Mouse (Mus musculus) cortical plate, adult 2 months (tissue): ENCODE data around the gene Polr1d.

ENCODE experiments used
- CTCF ChIP-seq: fragments of 200-500 bp; IDR thresholded peaks from 2 replicates; pipeline ENCODE4 v1.5.1; 2011; ENCODE audit warnings: mild to moderate bottlenecking, control low read depth, low read length; ENCODE audit not compliant: insufficient read depth; ENCODE audit errors: extremely low read depth
- POLR2A ChIP-seq: fragments of 200-500 bp; IDR thresholded peaks from 2 replicates; pipeline ENCODE4 v1.6.1; 2011; ENCODE audit warnings: mild to moderate bottlenecking, low read length, control low read depth; ENCODE audit not compliant: insufficient read depth; ENCODE audit errors: extremely low read depth

DNA sequence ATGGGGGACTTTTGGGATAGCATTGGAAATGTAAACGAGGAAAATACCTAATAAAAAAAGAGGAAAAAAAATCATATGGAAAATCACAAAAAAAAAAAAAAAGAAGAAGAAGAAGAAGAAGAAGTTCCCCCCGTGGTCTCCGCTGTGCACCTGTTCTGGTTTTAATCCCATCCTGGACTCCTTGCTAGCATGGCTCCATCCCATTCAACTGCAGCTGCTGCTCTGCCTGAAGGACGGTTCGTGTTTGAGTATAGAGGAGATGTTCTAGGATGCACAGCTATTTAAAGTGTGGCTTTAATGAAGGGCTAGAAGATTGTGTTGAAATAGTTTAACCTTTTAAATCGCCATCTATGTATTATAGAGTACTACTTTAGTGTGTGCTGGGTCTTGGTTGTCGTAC is 15.6 kb downstream of the Polr1d start:
- TF ChIP-seq CTCF = no peak
- TF ChIP-seq POLR2A = no peak
